Mouse (Mus musculus) myocyte (in vitro differentiated cells): ENCODE results near the gene E030018B13Rik.

Source experiments
- CEBPB ChIP-seq: IDR thresholded peaks from 2 replicates; pipeline ENCODE4 v1.6.1; 2011; ENCODE audit warnings: mild to moderate bottlenecking, moderate library complexity; ENCODE audit not compliant: poor library complexity, insufficient read depth, severe bottlenecking
- E2F4 ChIP-seq: IDR thresholded peaks from one replicate; pipeline ENCODE4 v1.6.1; 2011; ENCODE audit warnings: mild to moderate bottlenecking, control low read depth, moderate library complexity; ENCODE audit not compliant: insufficient read depth
- MAX ChIP-seq: IDR thresholded peaks from one replicate; pipeline ENCODE4 v1.6.1; 2011; ENCODE audit warnings: low read depth, mild to moderate bottlenecking, control low read depth
- MYOD1 ChIP-seq, 3 experiments: IDR thresholded peaks; one replicate each; pipeline ENCODE4 v1.6.1; 2011; ENCODE audit warnings: control low read depth in 2 of 3, low read depth in 2 of 3, mild to moderate bottlenecking in 2 of 3, moderate library complexity in 1 of 3; ENCODE audit not compliant: insufficient read length in 2 of 3, control insufficient read depth in 1 of 3
- MYOG ChIP-seq, 3 experiments: IDR thresholded peaks; one replicate each; pipeline ENCODE4 v1.6.1; 2011; ENCODE audit warnings: control low read depth in 2 of 3, low read depth in 2 of 3, mild to moderate bottlenecking in 2 of 3; ENCODE audit not compliant: insufficient read length in 2 of 3, control insufficient read depth in 1 of 3, insufficient read depth in 1 of 3
- POLR2A ChIP-seq: IDR thresholded peaks from one replicate; pipeline ENCODE4 v1.6.1; 2011; ENCODE audit warnings: low read depth, mild to moderate bottlenecking, control low read depth, moderate library complexity; ENCODE audit not compliant: insufficient read length
- POLR2AphosphoS2 ChIP-seq: IDR thresholded peaks from one replicate; pipeline ENCODE4 v1.6.1; 2011; ENCODE audit warnings: low read depth, control low read depth; ENCODE audit not compliant: insufficient read length
- SRF ChIP-seq: IDR thresholded peaks from one replicate; pipeline ENCODE4 v1.6.1; 2011; ENCODE audit warnings: low read depth; ENCODE audit not compliant: control insufficient read depth, insufficient read length
- TCF12 ChIP-seq: IDR thresholded peaks from one replicate; pipeline ENCODE4 v1.6.1; 2011; ENCODE audit warnings: mild to moderate bottlenecking, control low read depth; ENCODE audit not compliant: poor library complexity, insufficient read depth, severe bottlenecking
- USF1 ChIP-seq: IDR thresholded peaks from one replicate; pipeline ENCODE4 v1.6.1; 2011; ENCODE audit warnings: low read depth, mild to moderate bottlenecking, control low read depth, moderate library complexity

GRCm38 (mm10) chr7:63934530-63934929 lies 17.9 kb downstream of the E030018B13Rik start:
- TF ChIP-seq POLR2A (no peak), E2F4 (no peak), USF1 (no peak), MYOD1 (IDR thresholded peaks at IDR 0.05; ENCODE audit: control insufficient read depth in 1 of 3, insufficient read length in 2 of 3, low read depth in 2 of 3) (no peak), MAX (no peak), POLR2AphosphoS2 (no peak), MYOG (IDR thresholded peaks at IDR 0.05; ENCODE audit: control insufficient read depth in 1 of 3, insufficient read depth in 1 of 3, insufficient read length in 2 of 3, low read depth in 2 of 3) (no peak), TCF12 (no peak), CEBPB (no peak), SRF (no peak)
